8 mouse cellular contexts compared by ENCODE assay signal in the genomic region with DNA sequence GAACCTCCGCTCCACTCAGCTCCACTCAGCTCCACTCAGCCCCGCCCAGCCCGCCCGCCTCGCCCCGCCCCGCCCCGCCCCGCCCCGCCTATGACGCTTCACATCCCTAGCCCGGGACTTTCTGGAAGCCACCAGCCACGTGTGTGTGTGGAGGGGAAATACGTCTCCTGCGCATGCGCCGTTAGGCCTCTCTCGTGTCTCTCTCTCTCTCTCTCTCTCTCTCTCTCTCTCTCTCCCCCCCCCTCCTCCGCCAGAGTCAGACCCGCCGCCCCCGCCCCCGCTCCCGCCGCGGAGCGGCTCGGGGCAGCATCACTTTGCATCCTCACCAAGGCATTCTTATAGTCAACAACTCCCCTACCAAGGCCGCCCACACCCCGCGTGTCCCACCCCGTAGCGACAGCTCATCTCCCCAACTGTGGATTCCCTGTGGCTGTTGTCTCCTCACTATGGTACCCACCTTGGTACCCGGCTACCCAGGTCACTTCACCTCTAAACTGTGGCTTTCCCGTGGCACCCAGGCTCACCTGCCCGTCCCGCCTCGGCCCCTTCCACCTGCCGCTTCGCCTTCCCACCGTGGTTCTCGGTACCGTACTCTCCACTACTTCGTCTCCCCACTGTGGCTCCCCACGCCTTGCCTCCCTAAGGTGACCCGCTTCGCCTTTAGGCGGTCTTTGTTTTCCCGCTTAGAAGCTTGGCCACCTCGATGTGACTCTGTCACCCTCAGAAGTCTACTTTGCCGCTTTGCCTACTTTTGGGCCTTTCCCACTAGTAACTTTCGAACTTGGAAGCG. TPM values are rescaled to one million over a fixed set of nuclear protein-coding genes. Genes with fewer than 3 reads are reported as not detected.
DNase-seq lines count a peak whose midpoint lies in the region; ATAC-seq lines count a peak whose summit lies in the region.

No protein-coding gene starts in this region.

- intact Hi-C loops in gastrocnemius, postnatal 14 days (cut with DNase I; ENCODE audit: low total_unique reads): no loop called here

- DNase-seq in adrenal gland, adult 8-10 months: peak; percentile 27
- peak; percentile 76 for DNase-seq in embryo, embryonic 10 days (ENCODE audit: low spot score)
- peak; percentile 59 for DNase-seq in gastrocnemius, postnatal 14 days
- DNase-seq in left cerebral cortex, adult 9 months (ENCODE audit: low spot score in 2 of 2): peak; percentile 35 to 48
- peak; percentile 29 to 39 for DNase-seq in right cerebral cortex, adult 2 months (ENCODE audit: low spot score in 2 of 2)
- peak; percentile 15 for DNase-seq in urinary bladder, postnatal 25 days (ENCODE audit: low spot score)

- peak; percentile 89 for ATAC-seq in inflammation-experienced regulatory T-cells, adult 6 months
- peak; percentile 96 for ATAC-seq in megakaryocyte, adult 5-6 weeks (ENCODE audit: poor library complexity, severe bottlenecking)

RNA-seq across cellular contexts. Expression of gene Nxf2, which starts 1.1 kb away (rescaled TPM):
- under 1 TPM in 2 of 4 experiments, not detected in 2; 0.11 to 0.25 TPM for total RNA-seq in adrenal gland, adult 8-10 months (2022)
- total RNA-seq in gastrocnemius, postnatal 14 days (2021): not detected
- under 1 TPM; 0.24 to 0.55 (median 0.49) TPM for polyA plus RNA-seq in inflammation-experienced regulatory T-cells, adult 6 months (2017; shearing (Covaris generic))
- 0.22 TPM in 1 of 2 replicates, not detected in the other for total RNA-seq in megakaryocyte, adult 5-6 weeks (2015)
- 0.26 TPM in 1 of 2 replicates, not detected in the other for total RNA-seq in megakaryocyte, adult 5-6 weeks (2017)

RNA-seq across cellular contexts. Expression of gene Zmat1, which starts 45.5 kb away (rescaled TPM):
- 10 to 100 TPM in 3 of 4 experiments, 1 to 10 TPM in 1; 9.4 to 10.9 (median 10.3) TPM for total RNA-seq in adrenal gland, adult 8-10 months (2022)
- 1 to 10 TPM; 1.0 to 1.4 TPM for total RNA-seq in gastrocnemius, postnatal 14 days (2021)
- polyA plus RNA-seq in inflammation-experienced regulatory T-cells, adult 6 months (2017; shearing (Covaris generic)): 10 to 100 TPM in 2 of 3 experiments, 1 to 10 TPM in 1; 5.3 to 10.9 (median 10.2) TPM
- total RNA-seq in megakaryocyte, adult 5-6 weeks (2015): 3.0 and 3.1 TPM in 2 replicates
- 0.62 and 1.2 TPM in 2 replicates for total RNA-seq in megakaryocyte, adult 5-6 weeks (2017)

Comparison
In these comparisons a context has a peak if more than half of its experiments do, and no peak if none do; other contexts are left out.
1. Peak in every context shown above with its lines: DNase-seq and ATAC-seq.
2. DNase-seq: peak in every context shown above with its lines; median percentile 76 in embryo, embryonic 10 days; 59 in gastrocnemius, postnatal 14 days; 42 in left cerebral cortex, adult 9 months; 34 in right cerebral cortex, adult 2 months; 27 in adrenal gland, adult 8-10 months; 15 in urinary bladder, postnatal 25 days.